Mouse (Mus musculus) gastrocnemius, adult 8-10 months (tissue): ENCODE measurements around the gene Stat1. TPM values are rescaled to one million over a fixed set of nuclear protein-coding genes. Genes with fewer than 3 reads are reported as not detected.
A peak's percentile ranks its signal among the peaks of the same experiment; 100 is the strongest.

Experiments
- DNase-seq, 2 experiments: peaks; one replicate each; pipeline ENCODE4 v3.0.0; 2022; ENCODE audit warnings: low spot score in 2 of 2
- total RNA-seq, 4 experiments: library from RNA; stranded (reverse); gene quantifications; 2 replicates each; pipeline ENCODE4 v1.2.4; 2022

The Stat1 gene
- total RNA-seq: 10 to 100 TPM; 10.5 to 13.0 (median 11.3) TPM

GRCm38 (mm10) chr1:52118860-52119591 lies at the start of gene Stat1:
TSS of gene Stat1 (plus strand) at chr1:52119440.
- DNase-seq: peak; percentile 72

- DNase-seq: no peak
Observed at GRCm38 (mm10) chr1:52079724-52080367, 39.4 kb upstream of the Stat1 start.

GRCm38 (mm10) chr1:52080375-52080774 lies 38.9 kb upstream of the Stat1 start:
- no peak for DNase-seq

- no peak for DNase-seq
Observed at GRCm38 (mm10) chr1:52086236-52086635, 33.0 kb upstream of the Stat1 start.

GRCm38 (mm10) chr1:52087128-52087527 lies 32.1 kb upstream of the Stat1 start:
- no peak for DNase-seq

GRCm38 (mm10) chr1:52088634-52089033 lies 30.6 kb upstream of the Stat1 start:
- no peak for DNase-seq

- DNase-seq: no peak
Observed at GRCm38 (mm10) chr1:52098618-52099232, 20.5 kb upstream of the Stat1 start.

GRCm38 (mm10) chr1:52100496-52100895 lies 18.7 kb upstream of the Stat1 start:
- no peak for DNase-seq

- no peak for DNase-seq
Observed at GRCm38 (mm10) chr1:52102795-52103194, 16.4 kb upstream of the Stat1 start.

- DNase-seq: no peak
Observed at GRCm38 (mm10) chr1:52107206-52107605, 12.0 kb upstream of the Stat1 start.

GRCm38 (mm10) chr1:52111217-52111616 lies 8.0 kb upstream of the Stat1 start:
- no peak for DNase-seq

GRCm38 (mm10) chr1:52112301-52112700 lies 6.9 kb upstream of the Stat1 start:
- DNase-seq: no peak

GRCm38 (mm10) chr1:52113067-52113665 lies 6.1 kb upstream of the Stat1 start:
- no peak for DNase-seq

GRCm38 (mm10) chr1:52113666-52114069 lies 5.6 kb upstream of the Stat1 start:
- DNase-seq: peak; percentile 97

- no peak for DNase-seq
Observed at GRCm38 (mm10) chr1:52116441-52116840, 2.8 kb upstream of the Stat1 start.

GRCm38 (mm10) chr1:52117777-52118176 lies 1.5 kb upstream of the Stat1 start:
- no peak for DNase-seq

GRCm38 (mm10) chr1:52119691-52120090 lies 451 bp downstream of the Stat1 start:
- no peak for DNase-seq

GRCm38 (mm10) chr1:52120191-52120590 lies 951 bp downstream of the Stat1 start:
- DNase-seq: no peak

GRCm38 (mm10) chr1:52121052-52121451 lies 1.8 kb downstream of the Stat1 start:
- DNase-seq: no peak

- no peak for DNase-seq
Observed at GRCm38 (mm10) chr1:52124818-52125217, 5.6 kb downstream of the Stat1 start.

- DNase-seq: no peak
Observed at GRCm38 (mm10) chr1:52127350-52127749, 8.1 kb downstream of the Stat1 start.

GRCm38 (mm10) chr1:52129794-52130193 lies 10.6 kb downstream of the Stat1 start:
- DNase-seq: no peak
